Mouse (Mus musculus): Measurements from ENCODE around the gene Cers5.

- TF ChIP-seq CTCF (IDR thresholded peaks at IDR 0.05; ENCODE audit: insufficient read depth, low read depth, low read length) (no peak), POLR2A (IDR thresholded peaks at IDR 0.05; ENCODE audit: insufficient read depth, low read depth, low read length) (no peak)
These were observed 36.0 kb downstream of the Cers5 start for GRCm38 (mm10) chr15:99736675-99737074.
